Mouse (Mus musculus) neural tube, embryonic 11.5 days (tissue): ENCODE measurements around the gene Atox1. TPM values are rescaled to one million over a fixed set of nuclear protein-coding genes. Genes with fewer than 3 reads are reported as not detected.

Source experiments
- ATAC-seq: fragments of 200-750 bp; cut with Nextera tagmentation; 2 replicates; pipeline ENCODE4 v1.8.0; 2017; ENCODE audit warnings: moderate number of reproducible peaks, mild to moderate bottlenecking, moderate TSS enrichment, moderate library complexity; ENCODE audit not compliant: insufficient read depth, low FRiP score, low TSS enrichment
- DNase-seq: peaks from one replicate; pipeline ENCODE4 v3.0.0-alpha.2; 2015; ENCODE audit warnings: low spot score
- H3K27ac ChIP-seq: fragments of 300-500 bp; sonication (generic); 2 replicates; pipeline ENCODE4 v1.5.1; 2014; ENCODE audit warnings: low read depth, mild to moderate bottlenecking, low read length
- H3K27me3 ChIP-seq: fragments of 300-500 bp; sonication (generic); 2 replicates; pipeline ENCODE4 v1.6.1; 2014; ENCODE audit warnings: mild to moderate bottlenecking, low read length, mixed read lengths; ENCODE audit not compliant: control insufficient read depth, insufficient read depth
- H3K36me3 ChIP-seq: fragments of 300-500 bp; sonication (generic); 2 replicates; pipeline ENCODE4 v1.6.1; 2014; ENCODE audit warnings: mild to moderate bottlenecking, low read length, moderate library complexity, mixed read lengths; ENCODE audit not compliant: control insufficient read depth, insufficient read depth
- H3K4me1 ChIP-seq: fragments of 300-500 bp; sonication (generic); 2 replicates; pipeline ENCODE4 v1.6.1; 2014; ENCODE audit warnings: low read length, mixed read lengths; ENCODE audit not compliant: control insufficient read depth, insufficient read depth
- H3K4me2 ChIP-seq: fragments of 300-500 bp; sonication (generic); 2 replicates; pipeline ENCODE4 v1.6.1; 2014; ENCODE audit warnings: low read depth, mild to moderate bottlenecking, moderate library complexity
- H3K4me3 ChIP-seq: fragments of 300-500 bp; sonication (generic); 2 replicates; pipeline ENCODE4 v1.5.1; 2014; ENCODE audit warnings: low read depth, low read length
- H3K9ac ChIP-seq: fragments of 300-500 bp; sonication (generic); 2 replicates; pipeline ENCODE4 v1.6.1; 2014; ENCODE audit warnings: mild to moderate bottlenecking, low read length
- H3K9me3 ChIP-seq: fragments of 300-500 bp; sonication (generic); 2 replicates; pipeline ENCODE4 v1.6.1; 2016; ENCODE audit warnings: low read length; ENCODE audit not compliant: control insufficient read depth
- WGBS: fragments of 180-500 bp; shearing (Covaris S2); extraction: QIAGEN DNeasy Blood & Tissue Kit; methylation state at CpG from one replicate; pipeline ENCODE4 v1.1.7; 2014; 5-methylcytosine and 5-hydroxymethylcytosine counted together
- polyA plus RNA-seq: library from polyadenylated mRNA; unstranded; fragments of >200 nt; fragmentation: Nextera tagmentation; extraction: Ambion mirVana; gene quantifications from 2 replicates; pipeline ENCODE4 v1.2.1, GENCODE M21; 2014

Atox1 gene
- polyA plus RNA-seq, 1 experiment from 2014 or later = 244 TPM

GRCm38 (mm10) chr11:55470761-55471160 is 9.7 kb upstream of the Atox1 start:
- Histone ChIP-seq H3K4me1 (peaks cover 12% of the 10 kb centered on the region; the same call in 1 of the 2 replicates), H3K9me3 (no peaks in the 10 kb centered on the region), H3K27ac (no peak overlapping the region), H3K4me2 (peak overlapping the region; percentile 91), H3K4me3 (peak overlapping the region; percentile 99), H3K9ac (peak overlapping the region; percentile 97), H3K27me3 (no peaks in the 10 kb centered on the region), H3K36me3 (no peaks in the 10 kb centered on the region; the same call in 1 of the 2 replicates)
- DNase-seq (no peak), ATAC-seq (no peak)
- 65% methylated on average over 8 of the region's 8 CpGs for WGBS

GRCm38 (mm10) chr11:55469923-55470691 is 9.1 kb upstream of the Atox1 start:
- Histone ChIP-seq H3K27ac (peak overlapping the region; percentile 83), H3K4me1 (peaks cover 12% of the 10 kb centered on the region; the same call in 1 of the 2 replicates), H3K9ac (peak overlapping the region; percentile 97), H3K4me2 (peak overlapping the region; percentile 91), H3K36me3 (no peaks in the 10 kb centered on the region; the same call in 1 of the 2 replicates), H3K4me3 (peak overlapping the region; percentile 99), H3K9me3 (no peaks in the 10 kb centered on the region), H3K27me3 (no peaks in the 10 kb centered on the region)
- no peak for DNase-seq
- ATAC-seq = no peak
- WGBS = under 1% methylated on average over 46 of the region's 46 CpGs

GRCm38 (mm10) chr11:55469048-55469843 is 8.2 kb upstream of the Atox1 start, which contains the start of gene G3bp1:
Gene G3bp1, plus strand, starts transcription at chr11:55469685.
- H3K27ac ChIP-seq = peak within 1 kb of the TSS; percentile 83
- under 1% methylated on average over 55 of the region's 57 CpGs for WGBS
- peak; percentile 97 for ATAC-seq
- H3K27me3 ChIP-seq = no peaks in the 10 kb centered on the region
- H3K4me2 ChIP-seq = peak within 1 kb of the TSS; percentile 91
- no peaks in the 10 kb centered on the region for H3K9me3 ChIP-seq
- peaks cover 12% of the 10 kb centered on the region; the same call in 1 of the 2 replicates for H3K4me1 ChIP-seq
- H3K4me3 ChIP-seq = peak within 1 kb of the TSS; percentile 99
- H3K36me3 ChIP-seq = no peaks in the 10 kb centered on the region; the same call in 1 of the 2 replicates
- peak within 1 kb of the TSS; percentile 97 for H3K9ac ChIP-seq
- DNase-seq = peak; percentile 99

GRCm38 (mm10) chr11:55468611-55469047 is 7.6 kb upstream of the Atox1 start:
- peak; percentile 10 for ATAC-seq
- 4% methylated on average over 17 of the region's 17 CpGs for WGBS
- Histone ChIP-seq H3K36me3 (no peaks in the 10 kb centered on the region; the same call in 1 of the 2 replicates), H3K9me3 (no peaks in the 10 kb centered on the region), H3K4me1 (peaks cover 12% of the 10 kb centered on the region; the same call in 1 of the 2 replicates), H3K27ac (peak overlapping the region; percentile 63), H3K27me3 (no peaks in the 10 kb centered on the region), H3K4me2 (peak overlapping the region; percentile 64), H3K4me3 (peak overlapping the region; percentile 34), H3K9ac (peak overlapping the region; percentile 71)
- DNase-seq = no peak

- ATAC-seq = no peak
- H3K9ac ChIP-seq = no peak overlapping the region; the same call in 1 of the 2 replicates
- H3K9me3 ChIP-seq = no peaks in the 10 kb centered on the region
- H3K4me2 ChIP-seq = peak overlapping the region; percentile 64
- no peak for DNase-seq
- H3K4me1 ChIP-seq = peaks cover 12% of the 10 kb centered on the region; the same call in 1 of the 2 replicates
- H3K27me3 ChIP-seq = no peaks in the 10 kb centered on the region
- no peak overlapping the region for H3K27ac ChIP-seq
- no peak overlapping the region for H3K4me3 ChIP-seq
- H3K36me3 ChIP-seq = no peaks in the 10 kb centered on the region; the same call in 1 of the 2 replicates
- WGBS = 79% methylated on average over 10 of the region's 10 CpGs
These were observed 7.0 kb upstream of the Atox1 start for GRCm38 (mm10) chr11:55468012-55468411.

GRCm38 (mm10) chr11:55465177-55465576 is 4.1 kb upstream of the Atox1 start:
- no peak for ATAC-seq
- no peaks in the 10 kb centered on the region for H3K36me3 ChIP-seq
- WGBS = 82% methylated on average over 3 of the region's 3 CpGs
- no peak overlapping the region for H3K4me3 ChIP-seq
- peaks cover 4% of the 10 kb centered on the region; the same call in 1 of the 2 replicates for H3K4me1 ChIP-seq
- no peaks in the 10 kb centered on the region for H3K27me3 ChIP-seq
- no peaks in the 10 kb centered on the region for H3K9me3 ChIP-seq
- no peak overlapping the region for H3K27ac ChIP-seq
- DNase-seq = no peak
- no peak overlapping the region for H3K9ac ChIP-seq
- no peak overlapping the region for H3K4me2 ChIP-seq

- Histone ChIP-seq H3K4me1 (peaks cover 8% of the 10 kb centered on the region; the same call in 1 of the 2 replicates), H3K9me3 (no peaks in the 10 kb centered on the region), H3K4me3 (no peak overlapping the region), H3K9ac (no peak overlapping the region), H3K27me3 (no peaks in the 10 kb centered on the region), H3K36me3 (no peaks in the 10 kb centered on the region), H3K27ac (no peak overlapping the region), H3K4me2 (no peak overlapping the region)
- no peak for ATAC-seq
- WGBS = 86% methylated on average over 10 of the region's 10 CpGs
- DNase-seq = no peak
These were observed 3.7 kb upstream of the Atox1 start for GRCm38 (mm10) chr11:55464707-55465106.

GRCm38 (mm10) chr11:55462149-55462548 is 1.1 kb upstream of the Atox1 start:
- Histone ChIP-seq H3K36me3 (no peaks in the 10 kb centered on the region), H3K27me3 (no peaks in the 10 kb centered on the region), H3K4me2 (no peak overlapping the region), H3K9me3 (no peaks in the 10 kb centered on the region), H3K27ac (no peak overlapping the region), H3K4me3 (no peak overlapping the region), H3K4me1 (peaks cover 4% of the 10 kb centered on the region; the same call in 1 of the 2 replicates), H3K9ac (no peak overlapping the region)
- DNase-seq (no peak), ATAC-seq (no peak)
- WGBS = 98% methylated on average over 9 of the region's 9 CpGs
